Mouse (Mus musculus) kidney, adult 11 months (tissue): Measurements from ENCODE around the gene Srrt.

Source experiments
- DNase-seq: peaks from one replicate; pipeline ENCODE4 v3.0.0; 2022

Srrt gene

DNA sequence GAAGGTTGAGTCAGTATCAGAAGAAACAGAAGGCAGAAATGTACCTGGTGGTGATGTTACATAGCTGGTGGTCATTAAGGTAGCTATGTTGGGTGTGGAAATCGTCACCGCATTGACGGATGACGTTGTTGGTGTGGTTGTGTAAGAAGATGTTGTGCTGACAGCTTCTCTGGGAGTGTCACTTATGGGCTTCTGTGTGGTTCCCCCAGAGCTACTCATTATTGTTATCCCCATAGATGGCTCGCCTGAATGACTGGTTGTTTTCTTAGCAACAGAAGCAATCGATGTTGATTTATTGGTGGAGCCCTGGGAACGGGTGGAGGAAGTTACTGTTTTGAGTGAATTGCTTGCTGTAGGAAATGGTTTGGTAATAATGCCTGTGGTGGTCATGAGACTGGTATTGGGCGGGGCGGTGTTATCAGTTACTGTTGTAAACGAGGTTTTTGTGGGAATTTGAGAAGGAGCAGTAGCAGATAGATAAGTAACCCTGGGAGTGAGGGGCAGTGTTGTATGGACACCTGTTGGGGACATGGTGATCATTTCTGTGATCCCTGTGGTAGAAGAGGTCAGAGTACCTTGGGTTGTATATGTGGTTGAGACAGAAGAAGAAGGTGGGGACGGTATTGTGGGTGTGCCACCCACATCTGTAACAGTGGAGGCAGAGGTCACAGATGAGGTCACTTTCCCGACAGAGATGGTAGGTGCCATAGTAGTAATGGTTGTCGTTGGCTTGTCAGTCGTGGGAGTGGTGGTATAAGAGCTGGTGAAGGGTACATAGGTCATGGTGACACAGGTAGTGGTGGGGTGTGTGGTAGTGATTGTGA lies 43.4 kb downstream of the Srrt start:
- no peak for DNase-seq
